Mouse (Mus musculus) MEL (cell line): Measurements from ENCODE around the gene Neo1. TPM values are rescaled to one million over a fixed set of nuclear protein-coding genes. Genes with fewer than 3 reads are reported as not detected.
"Not testable (repeated sequence)": the region's sequence is repeated elsewhere in the genome, so short reads cannot be mapped to it uniquely, and the experiment has no call there.

Experiments used
- DNase-seq: peaks from one replicate; pipeline ENCODE4 v3.0.0; 2011; ENCODE audit warnings: low read depth, low spot score
- H3K27ac ChIP-seq: 2 replicates; pipeline ENCODE4 v1.5.1; 2012; ENCODE audit warnings: low read depth, mild to moderate bottlenecking, control low read depth, low read length, moderate library complexity; ENCODE audit not compliant: control insufficient read depth
- H3K27me3 ChIP-seq, 2 experiments: fragments of 150-350 bp in 1 of 2; sonication (generic) in 1 of 2; 2 replicates each; pipeline ENCODE4 v1.6.1; 2012; ENCODE audit warnings: low read length in 2 of 2, mild to moderate bottlenecking in 2 of 2, improper control_type of control experiment in 1 of 2, moderate library complexity in 1 of 2; ENCODE audit not compliant: insufficient read depth in 2 of 2, control insufficient read depth in 1 of 2
- H3K36me3 ChIP-seq, 2 experiments: 2 replicates each; pipeline ENCODE4 v1.6.1; 2012 to 2014; ENCODE audit warnings: low read length in 2 of 2, improper control_type of control experiment in 1 of 2, inconsistent platforms in 1 of 2, mild to moderate bottlenecking in 1 of 2; ENCODE audit not compliant: insufficient read depth in 2 of 2, control insufficient read depth in 1 of 2
- H3K4me1 ChIP-seq, 2 experiments: fragments of 150-350 bp in 1 of 2; sonication (generic) in 1 of 2; 2 replicates each; pipeline ENCODE4 v1.6.1; 2012; ENCODE audit warnings: low read length in 2 of 2, improper control_type of control experiment in 1 of 2, mild to moderate bottlenecking in 1 of 2; ENCODE audit not compliant: insufficient read depth in 2 of 2, control insufficient read depth in 1 of 2
- H3K4me3 ChIP-seq, 2 experiments: fragments of 150-350 bp in 1 of 2; sonication (generic) in 1 of 2; 2 replicates each; pipeline ENCODE4 v1.5.1; 2012; ENCODE audit warnings: low read depth in 2 of 2, low read length in 2 of 2, mild to moderate bottlenecking in 2 of 2, moderate library complexity in 2 of 2, control low read depth in 1 of 2, improper control_type of control experiment in 1 of 2; ENCODE audit not compliant: control insufficient read depth in 1 of 2, insufficient read depth in 1 of 2
- H3K79me2 ChIP-seq: 2 replicates; pipeline ENCODE4 v1.6.1; 2012; ENCODE audit warnings: mild to moderate bottlenecking, low read length, moderate library complexity; ENCODE audit not compliant: control insufficient read depth, poor library complexity, insufficient read depth
- H3K9ac ChIP-seq: 2 replicates; pipeline ENCODE4 v1.6.1; 2012; ENCODE audit warnings: low read depth, mild to moderate bottlenecking, control low read depth, low read length, moderate library complexity; ENCODE audit not compliant: control insufficient read depth, poor library complexity, severe bottlenecking
- H3K9me3 ChIP-seq: fragments of 150-350 bp; sonication (generic); replicated peaks from 2 replicates; pipeline ENCODE4 v1.6.1; 2012; ENCODE audit warnings: mild to moderate bottlenecking, low read length, improper control_type of control experiment, moderate library complexity; ENCODE audit not compliant: insufficient read depth
- CHD1 ChIP-seq: IDR thresholded peaks from 2 replicates; pipeline ENCODE4 v1.6.1; 2012; ENCODE audit warnings: low read depth, mild to moderate bottlenecking, inconsistent platforms, low read length, improper control_type of control experiment
- CTCF ChIP-seq, 3 experiments: IDR thresholded peaks in 2 of 3; conservative IDR thresholded peaks in 1 of 3; 2 replicates each; pipeline ENCODE4 v1.5.1; 2011 to 2012; ENCODE audit warnings: low read length in 3 of 3, low read depth in 2 of 3, mild to moderate bottlenecking in 2 of 3, improper control_type of control experiment in 1 of 3, inconsistent platforms in 1 of 3, mixed read lengths in 1 of 3, moderate library complexity in 1 of 3; ENCODE audit not compliant: control insufficient read depth in 1 of 3, insufficient read depth in 1 of 3, poor library complexity in 1 of 3, severe bottlenecking in 1 of 3
- ELF1 ChIP-seq: IDR thresholded peaks from 2 replicates; pipeline ENCODE4 v1.6.1; 2014; ENCODE audit warnings: low read depth, mild to moderate bottlenecking, inconsistent platforms, low read length, improper control_type of control experiment, moderate library complexity
- MAFK ChIP-seq: IDR thresholded peaks from 2 replicates; pipeline ENCODE4 v1.6.1; 2011; ENCODE audit warnings: low read depth, mild to moderate bottlenecking, low read length, improper control_type of control experiment, borderline replicate concordance
- MYC ChIP-seq: IDR thresholded peaks from 2 replicates; pipeline ENCODE4 v1.6.1; 2011; ENCODE audit warnings: low read depth, mild to moderate bottlenecking, low read length, improper control_type of control experiment, moderate library complexity
- POLR2AphosphoS5 ChIP-seq: IDR thresholded peaks from 2 replicates; pipeline ENCODE4 v1.6.1; 2012; ENCODE audit warnings: low read depth, borderline replicate concordance, mild to moderate bottlenecking, inconsistent platforms, low read length, moderate library complexity, mixed read lengths
- RAD21 ChIP-seq: IDR thresholded peaks from 2 replicates; pipeline ENCODE4 v1.6.1; 2011; ENCODE audit warnings: mild to moderate bottlenecking, low read depth, low read length, improper control_type of control experiment
- RCOR1 ChIP-seq: IDR thresholded peaks from 2 replicates; pipeline ENCODE4 v1.6.1; 2012; ENCODE audit warnings: low read depth, mild to moderate bottlenecking, inconsistent platforms, low read length, improper control_type of control experiment
- SMC3 ChIP-seq: IDR thresholded peaks from 2 replicates; pipeline ENCODE4 v1.6.1; 2011; ENCODE audit warnings: low read depth, low read length, improper control_type of control experiment
- TAL1 ChIP-seq: IDR thresholded peaks from 2 replicates; pipeline ENCODE4 v1.6.1; 2012; ENCODE audit warnings: mild to moderate bottlenecking, inconsistent platforms, low read length, moderate library complexity, mixed read lengths
- UBTF ChIP-seq: IDR thresholded peaks from 2 replicates; pipeline ENCODE4 v1.6.1; 2012; ENCODE audit warnings: low read depth, mild to moderate bottlenecking, inconsistent platforms, low read length, improper control_type of control experiment, moderate library complexity, borderline replicate concordance; ENCODE audit not compliant: insufficient read depth
- USF1 ChIP-seq: IDR thresholded peaks from 2 replicates; pipeline ENCODE4 v1.6.1; 2014; ENCODE audit warnings: low read depth, mild to moderate bottlenecking, inconsistent platforms, low read length, improper control_type of control experiment, moderate library complexity
- USF2 ChIP-seq, 2 experiments: IDR thresholded peaks; 2 replicates each; pipeline ENCODE4 v1.6.1; 2011 to 2012; ENCODE audit warnings: improper control_type of control experiment in 2 of 2, low read length in 2 of 2, borderline replicate concordance in 1 of 2, inconsistent platforms in 1 of 2, low read depth in 1 of 2, mild to moderate bottlenecking in 1 of 2; ENCODE audit not compliant: insufficient read depth in 1 of 2
- ZC3H11A ChIP-seq: IDR thresholded peaks from 2 replicates; pipeline ENCODE4 v1.6.1; 2012; ENCODE audit warnings: low read depth, mild to moderate bottlenecking, inconsistent platforms, low read length, improper control_type of control experiment
- ZMIZ1 ChIP-seq: IDR thresholded peaks from 2 replicates; pipeline ENCODE4 v1.6.1; 2012; ENCODE audit warnings: low read depth, mild to moderate bottlenecking, inconsistent platforms, low read length, improper control_type of control experiment, moderate library complexity
- polyA plus RNA-seq, 2 experiments: library from polyadenylated mRNA; stranded (reverse) in 1 of 2; unstranded in 1 of 2; fragments of >175 nt in 1 of 2; fragments of >200 nt in 1 of 2; gene quantifications; 2 replicates each; pipeline versions ENCODE4 v1.2.1 to v1.2.4; 2012; ENCODE audit warnings: low replicate concordance in 2 of 2, low read depth in 1 of 2; ENCODE audit not compliant: insufficient read length in 2 of 2, insufficient read depth in 1 of 2, missing spikeins in 1 of 2
- total RNA-seq: library from RNA; depleted of rRNA; stranded (reverse); fragments of 300-350 nt; gene quantifications from 2 replicates; pipeline ENCODE4 v1.2.3, GENCODE M21; 2012

The Neo1 gene
- total and polyA plus RNA-seq, 3 experiments, result 0.04 to 0.08 TPM; not detected in 1

GRCm38 (mm10) chr9:58971154-58971553 lies 65.1 kb downstream of the Neo1 start:
- DNase-seq, H3K27ac ChIP-seq, H3K4me3 ChIP-seq, H3K9ac ChIP-seq, H3K9me3 ChIP-seq, H3K4me1 ChIP-seq, H3K79me2 ChIP-seq, H3K36me3 ChIP-seq: not testable (repeated sequence)
- H3K27me3 ChIP-seq, result peaks cover 3 to 19% of the 10 kb centered on the region in 2 experiments
- peak in 2 of 3 experiments; percentile 18 to 23; a peak in 2 of 6 replicates for TF ChIP-seq CTCF (IDR thresholded peaks at IDR 0.05 in 2 of 3, conservative IDR thresholded peaks at IDR 0.05 in 1 of 3; ENCODE audit: control insufficient read depth in 1 of 3, insufficient read depth in 1 of 3, low read depth in 2 of 3, low read length in 3 of 3, poor library complexity in 1 of 3, severe bottlenecking in 1 of 3)

GRCm38 (mm10) chr9:58967371-58967770 lies 68.9 kb downstream of the Neo1 start:
- Histone ChIP-seq H3K9ac (no peak overlapping the region), H3K4me3 (no peak overlapping the region), H3K79me2 (no peaks in the 10 kb centered on the region), H3K27me3 (peaks cover 3 to 9% of the 10 kb centered on the region in 2 experiments), H3K9me3 (no peaks in the 10 kb centered on the region), H3K4me1 (no peaks in the 10 kb centered on the region), H3K36me3 (no peaks in the 10 kb centered on the region), H3K27ac (no peak overlapping the region)
- TF ChIP-seq MYC (no peak), UBTF (no peak), SMC3 (no peak), MAFK (no peak), ELF1 (no peak), CHD1 (no peak), USF1 (no peak), ZC3H11A (no peak), RAD21 (no peak), USF2 (IDR thresholded peaks at IDR 0.05; ENCODE audit: borderline replicate concordance in 1 of 2, insufficient read depth in 1 of 2, low read depth in 1 of 2, low read length in 2 of 2) (no peak), RCOR1 (no peak), POLR2AphosphoS5 (no peak), ZMIZ1 (no peak), TAL1 (no peak)
- no peak for DNase-seq

GRCm38 (mm10) chr9:58955507-58955906 lies 80.7 kb downstream of the Neo1 start:
- Histone ChIP-seq H3K79me2 (no peaks in the 10 kb centered on the region), H3K27ac (no peak overlapping the region)

GRCm38 (mm10) chr9:58945910-58946309 lies 90.3 kb downstream of the Neo1 start:
- H3K4me3 ChIP-seq, H3K4me1 ChIP-seq, H3K79me2 ChIP-seq, H3K36me3 ChIP-seq, H3K27ac ChIP-seq, DNase-seq, H3K9me3 ChIP-seq, H3K9ac ChIP-seq: not testable (repeated sequence)
- H3K27me3 ChIP-seq, result peaks cover 7 to 57% of the 10 kb centered on the region in 2 experiments

More at GRCm38 (mm10) chr9:58955507-58955906, 80.7 kb downstream of the Neo1 start:
- Histone ChIP-seq H3K36me3 (no peaks in the 10 kb centered on the region), H3K27me3 (peaks cover 11 to 28% of the 10 kb centered on the region in 2 experiments), H3K9me3 (no peaks in the 10 kb centered on the region), H3K4me3 (no peak overlapping the region), H3K4me1 (no peaks in the 10 kb centered on the region), H3K9ac (no peak overlapping the region)
- TF ChIP-seq CTCF (IDR thresholded peaks at IDR 0.05 in 2 of 3, conservative IDR thresholded peaks at IDR 0.05 in 1 of 3; ENCODE audit: control insufficient read depth in 1 of 3, insufficient read depth in 1 of 3, low read depth in 2 of 3, low read length in 3 of 3, poor library complexity in 1 of 3, severe bottlenecking in 1 of 3) (peak in 1 of 3 experiments; percentile 2; a peak in 1 of 6 replicates), TAL1 (no peak)
- DNase-seq, result peak; percentile 7
